Mouse (Mus musculus) urinary bladder, adult 2 months (tissue): Measurements from ENCODE around the gene Kcnq4. TPM values are rescaled to one million over a fixed set of nuclear protein-coding genes. Genes with fewer than 3 reads are reported as not detected.

Experiments used
- DNase-seq: peaks from one replicate; pipeline ENCODE4 v3.0.0; 2022; ENCODE audit warnings: low spot score
- polyA plus RNA-seq: library from polyadenylated mRNA; depleted of rRNA; stranded (reverse); fragments of >200 nt; gene quantifications from 2 replicates; pipeline ENCODE4 v1.2.3, GENCODE M21; 2012

The Kcnq4 gene
- polyA plus RNA-seq, 1 experiment: 20.2 TPM

DNA sequence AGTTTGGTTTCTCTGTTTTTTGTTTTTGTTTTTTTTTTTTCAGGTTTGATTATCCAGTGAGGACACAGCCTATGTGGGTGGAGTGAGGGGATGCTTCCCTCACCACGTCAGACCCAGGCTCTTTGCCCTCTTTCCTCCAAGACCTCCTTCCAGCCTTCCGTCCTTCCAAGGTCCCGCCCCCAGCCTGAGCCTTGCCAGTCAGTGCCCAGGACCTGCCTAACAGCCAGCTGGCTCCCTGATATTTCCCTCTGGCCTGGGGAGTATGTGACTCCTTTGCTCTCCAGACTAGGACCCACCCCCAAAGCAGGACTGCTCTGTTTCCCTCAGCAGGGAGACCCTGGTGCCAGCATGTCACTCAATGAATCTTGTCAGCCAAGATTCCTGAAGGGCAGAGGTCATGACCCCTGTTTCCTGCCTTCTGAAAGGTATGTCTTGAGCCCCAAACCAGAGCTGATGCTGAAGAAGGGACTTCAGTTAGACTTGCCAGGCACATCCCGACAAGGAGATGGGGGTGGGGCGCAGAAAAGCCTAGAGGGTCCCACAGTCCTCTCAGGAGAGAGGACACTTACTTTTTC, 22.8 kb downstream of the Kcnq4 start:
- no peak for DNase-seq

DNA sequence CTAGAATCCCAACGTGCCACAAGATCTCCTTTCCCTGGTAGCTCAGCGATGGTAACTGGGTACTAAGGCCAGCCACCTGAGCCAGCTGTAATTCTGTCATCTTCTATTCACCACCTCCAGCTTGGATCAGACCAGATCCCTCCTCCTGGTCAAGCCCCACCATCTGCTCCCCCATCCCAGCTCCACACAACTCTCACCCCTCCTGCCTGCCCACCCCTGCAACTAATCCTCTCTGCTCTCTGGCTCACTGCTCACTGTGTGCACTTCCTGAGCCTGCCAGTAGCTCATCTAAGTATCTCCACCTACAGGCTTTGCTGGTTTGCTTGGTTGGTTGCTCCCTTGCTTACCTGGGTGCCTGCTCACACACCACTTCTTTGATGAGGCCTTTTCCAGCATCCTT, 26.8 kb downstream of the Kcnq4 start:
- DNase-seq: no peak

DNA sequence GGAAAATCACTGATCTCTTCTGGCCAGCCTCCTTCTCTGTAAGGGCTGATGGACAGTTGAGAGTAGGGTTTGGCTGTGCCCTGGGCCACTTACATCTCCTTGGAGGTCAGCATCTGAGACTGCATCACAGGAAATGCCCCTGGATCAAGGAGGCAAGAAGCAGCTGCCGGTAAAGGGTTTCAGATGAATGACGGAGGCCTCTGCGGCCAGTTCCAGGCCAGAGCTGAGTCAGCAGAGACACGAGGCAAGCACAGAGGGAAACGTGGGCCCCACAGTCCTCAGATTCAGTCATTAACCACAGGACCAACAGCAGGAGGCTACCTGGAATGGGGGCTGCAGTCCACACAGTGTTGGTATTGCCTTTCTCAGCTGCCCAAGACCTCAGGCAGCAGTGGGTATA, 29.3 kb downstream of the Kcnq4 start:
- no peak for DNase-seq

- DNase-seq: no peak
Measured at GRCm38 (mm10) chr4:120717591-120717990, 30.8 kb downstream of the Kcnq4 start.

DNA sequence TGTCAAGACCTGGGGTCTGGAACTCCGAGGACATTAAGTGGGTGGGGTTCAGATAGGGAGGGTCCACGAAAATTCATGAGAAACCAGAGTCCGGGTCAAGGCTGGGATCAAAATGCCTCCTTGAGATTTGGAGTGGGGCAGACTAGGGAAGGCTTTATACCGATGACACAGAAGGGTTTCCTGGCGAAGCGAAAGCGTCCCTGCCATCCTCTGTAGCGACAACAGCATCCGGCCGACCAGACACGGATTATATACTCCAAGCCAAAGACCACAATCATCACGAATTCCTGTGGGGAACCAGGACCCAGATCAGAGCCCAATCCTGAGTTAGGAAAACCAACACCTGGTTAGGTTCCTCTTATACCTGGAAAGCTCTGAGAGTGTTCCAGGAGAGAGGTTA, 31.6 kb downstream of the Kcnq4 start:
- no peak for DNase-seq

DNA sequence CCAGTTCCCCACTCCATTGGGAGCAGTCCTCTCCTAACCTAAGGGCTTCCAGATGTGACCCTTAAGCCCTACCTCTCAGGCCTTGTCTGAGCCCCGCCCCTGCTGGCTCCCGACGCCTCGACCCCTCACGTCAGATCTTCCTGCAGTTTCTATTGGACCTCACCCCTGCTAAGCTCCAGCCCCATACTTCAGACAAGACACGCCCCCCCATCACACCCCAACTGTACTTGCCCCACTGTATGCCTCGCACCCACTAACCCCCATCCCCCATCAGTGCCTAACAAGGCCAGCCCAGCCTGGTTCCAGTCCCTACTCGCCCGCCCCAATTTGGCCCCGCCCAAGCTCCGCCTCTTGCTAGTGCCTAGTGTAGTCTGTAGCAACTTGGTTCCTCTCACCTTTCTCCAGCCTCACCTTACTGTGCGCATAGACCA, 32.3 kb downstream of the Kcnq4 start:
- no peak for DNase-seq

- no peak for DNase-seq
Measured at GRCm38 (mm10) chr4:120713856-120714497, 34.4 kb downstream of the Kcnq4 start.

GRCm38 (mm10) chr4:120713021-120713420, 35.4 kb downstream of the Kcnq4 start:
- no peak for DNase-seq

- no peak for DNase-seq
Measured at GRCm38 (mm10) chr4:120712236-120712635, 36.2 kb downstream of the Kcnq4 start.

GRCm38 (mm10) chr4:120702511-120702910, 45.9 kb downstream of the Kcnq4 start:
- no peak for DNase-seq

GRCm38 (mm10) chr4:120702056-120702455, 46.4 kb downstream of the Kcnq4 start:
- DNase-seq: no peak

GRCm38 (mm10) chr4:120701180-120701579, 47.2 kb downstream of the Kcnq4 start:
- no peak for DNase-seq

DNA sequence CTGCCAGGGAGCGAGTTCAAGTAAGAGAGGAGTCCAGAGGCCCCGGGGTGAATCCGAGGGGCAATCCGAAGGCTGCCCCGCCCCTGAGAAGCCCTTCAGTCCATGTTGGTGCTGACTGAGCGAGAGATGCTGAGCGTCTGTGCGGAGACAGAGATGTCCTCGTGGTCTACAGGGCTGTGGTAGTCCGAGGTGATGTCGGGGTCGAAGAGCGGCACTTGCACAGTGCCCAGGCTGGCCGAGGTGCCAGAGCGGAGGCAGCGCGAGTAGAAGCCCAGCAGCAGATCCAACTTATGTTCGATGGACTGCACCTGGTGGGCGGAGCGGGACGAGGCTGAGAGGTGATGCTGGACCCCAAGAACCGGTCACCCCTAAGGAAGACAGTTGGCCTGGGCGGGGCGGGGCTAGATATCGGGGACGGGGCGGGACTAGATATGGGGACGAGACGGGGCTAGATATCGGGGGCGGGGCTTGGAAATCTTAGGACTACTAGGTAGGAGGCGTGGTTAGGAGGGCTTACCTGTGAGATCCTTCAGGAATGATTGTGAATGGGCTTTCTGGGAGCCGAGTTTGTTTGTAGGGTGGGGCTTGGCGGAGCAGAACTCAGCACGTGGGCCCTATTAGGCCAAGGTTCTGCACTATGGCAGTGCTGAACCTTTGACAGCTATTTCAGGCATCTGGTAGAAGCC, 50.5 kb downstream of the Kcnq4 start:
- no peak for DNase-seq

- no peak for DNase-seq
Measured at GRCm38 (mm10) chr4:120697353-120697752, 51.1 kb downstream of the Kcnq4 start.

DNA sequence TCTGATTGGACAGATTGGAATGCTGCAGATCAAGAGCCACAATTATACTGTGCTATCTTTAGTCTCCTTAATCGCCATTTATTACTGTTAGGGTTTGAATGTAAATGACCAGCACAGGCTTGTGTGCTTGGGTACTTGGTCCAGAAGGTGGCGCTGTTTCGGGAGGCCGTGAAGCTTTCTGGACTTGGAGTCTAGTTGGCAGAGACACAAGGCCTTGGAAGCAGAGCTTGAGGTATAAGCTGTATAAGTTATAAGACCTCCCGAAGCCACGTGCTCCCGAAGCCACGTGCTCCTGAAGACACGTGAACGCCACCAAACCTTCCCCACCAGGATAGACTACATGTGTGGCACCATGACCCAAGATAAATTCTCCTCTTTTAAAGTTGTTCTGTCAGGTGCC, 55.7 kb downstream of the Kcnq4 start:
- no peak for DNase-seq

DNA sequence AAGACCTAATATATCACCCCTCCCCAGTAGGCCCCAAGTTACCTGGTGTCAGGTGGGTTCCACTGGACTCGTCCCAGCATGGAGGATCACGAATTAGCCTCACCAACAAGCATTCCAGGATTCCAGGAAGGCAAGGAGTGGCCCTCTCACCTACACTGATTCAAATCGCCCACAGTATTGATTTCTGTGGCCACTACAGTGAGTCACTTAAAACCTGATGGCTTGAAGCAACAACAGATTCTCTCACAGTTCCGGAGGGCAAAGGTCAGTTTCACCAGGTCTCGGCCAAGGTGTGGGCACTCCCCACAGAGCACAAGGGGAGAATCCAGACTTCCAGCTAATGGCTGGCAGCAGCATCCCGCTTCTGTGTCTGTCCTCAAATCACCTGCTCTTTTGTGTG, 59.1 kb downstream of the Kcnq4 start:
- no peak for DNase-seq

DNA sequence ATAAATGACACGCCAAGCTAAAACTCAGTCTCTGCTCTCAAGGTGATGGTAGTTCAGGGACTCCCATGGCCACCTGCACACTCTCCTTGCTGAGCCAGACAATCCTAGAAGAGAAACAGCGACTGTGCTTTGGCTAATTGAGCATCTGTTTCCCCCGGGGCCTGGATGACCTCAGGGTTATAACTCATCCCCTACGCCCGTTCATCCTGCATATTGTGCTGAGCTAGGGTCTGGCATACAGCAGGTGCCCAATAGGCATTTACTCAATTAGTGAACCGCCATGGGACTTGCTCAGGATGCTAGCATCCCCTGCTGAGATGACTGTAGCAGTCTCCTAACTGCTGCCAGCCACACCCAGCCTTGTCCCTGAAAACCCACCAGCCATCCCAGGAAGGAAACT, 61.1 kb downstream of the Kcnq4 start:
- DNase-seq: no peak

- DNase-seq: no peak
Measured at GRCm38 (mm10) chr4:120683278-120683997, 65.0 kb downstream of the Kcnq4 start.

- DNase-seq: no peak
Measured at GRCm38 (mm10) chr4:120682168-120682567, 66.2 kb downstream of the Kcnq4 start.

- no peak for DNase-seq
Measured at GRCm38 (mm10) chr4:120680953-120681352, 67.5 kb downstream of the Kcnq4 start.

DNA sequence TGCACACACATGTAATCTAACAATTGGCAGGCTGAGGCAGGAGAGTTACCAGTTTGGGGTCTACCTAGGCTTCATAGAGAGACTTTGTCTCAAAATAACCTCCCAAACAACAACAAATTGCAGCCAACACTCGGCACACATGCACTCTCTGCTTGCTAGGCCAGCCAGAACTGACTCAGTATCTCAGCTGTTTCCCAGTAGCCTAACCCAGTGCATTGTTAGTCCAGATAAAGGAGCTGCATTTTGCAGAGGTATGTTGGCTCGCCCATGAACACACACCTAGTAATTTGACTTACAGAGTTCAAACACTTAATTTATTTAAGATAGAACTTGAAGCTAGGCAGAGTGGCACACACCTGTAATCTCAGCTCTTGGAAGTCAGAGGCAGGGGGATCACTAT, 72.8 kb downstream of the Kcnq4 start:
- DNase-seq: no peak

- DNase-seq: no peak
Measured at GRCm38 (mm10) chr4:120674775-120675451, 73.5 kb downstream of the Kcnq4 start.
